Mouse (Mus musculus) adrenal gland, postnatal 36 days (tissue): Measurements from ENCODE around the gene Rack1. TPM values are rescaled to one million over a fixed set of nuclear protein-coding genes. Genes with fewer than 3 reads are reported as not detected.
"Not testable (repeated sequence)": the region's sequence is repeated elsewhere in the genome, so short reads cannot be mapped to it uniquely, and the experiment has no call there.

Experiments
- DNase-seq, 2 experiments: peaks; one replicate each; pipeline ENCODE4 v3.0.0; 2021; ENCODE audit warnings: mixed read lengths in 1 of 2
- long read RNA-seq, 2 experiments: library from polyadenylated mRNA; stranded (forward); transcript quantifications; one replicate each; pipeline ENCODE4 v2.0.0; 2021; ENCODE audit warnings: borderline sequencing depth in 2 of 2
- total RNA-seq, 2 experiments: library from RNA; stranded (reverse); gene quantifications; 2 replicates each; pipeline ENCODE4 v1.2.3; 2021

The Rack1 gene
- total RNA-seq: 100 to 1,000 TPM; 711 to 729 TPM
- long read RNA-seq, experiment 1, transcript Rack1-201 (8 exons, 1,447 nt): major isoform, 270 of 305 reads
- long read RNA-seq, experiment 1, partial matches to known transcripts: 20 of 305 reads
- long read RNA-seq, experiment 1, other reads (novel, unspliced or antisense): 7 of 305 reads
- long read RNA-seq, experiment 2, transcript Rack1-201 (8 exons, 1,447 nt): major isoform, 82 of 93 reads
- long read RNA-seq, experiment 2, partial matches to known transcripts: 7 of 93 reads
- long read RNA-seq, experiment 2, other reads (novel, unspliced or antisense): 0 of 93 reads

GRCm38 (mm10) chr11:48799921-48800701, at the start of gene Rack1:
Gene Rack1 (plus strand): TSS chr11:48800332.
- peak; percentile 91 to 92 for DNase-seq

GRCm38 (mm10) chr11:48750428-48750827, 49.7 kb upstream of the Rack1 start:
- no peak for DNase-seq

- not testable (repeated sequence) for DNase-seq
Observed at GRCm38 (mm10) chr11:48753534-48753933, 46.6 kb upstream of the Rack1 start.

DNA sequence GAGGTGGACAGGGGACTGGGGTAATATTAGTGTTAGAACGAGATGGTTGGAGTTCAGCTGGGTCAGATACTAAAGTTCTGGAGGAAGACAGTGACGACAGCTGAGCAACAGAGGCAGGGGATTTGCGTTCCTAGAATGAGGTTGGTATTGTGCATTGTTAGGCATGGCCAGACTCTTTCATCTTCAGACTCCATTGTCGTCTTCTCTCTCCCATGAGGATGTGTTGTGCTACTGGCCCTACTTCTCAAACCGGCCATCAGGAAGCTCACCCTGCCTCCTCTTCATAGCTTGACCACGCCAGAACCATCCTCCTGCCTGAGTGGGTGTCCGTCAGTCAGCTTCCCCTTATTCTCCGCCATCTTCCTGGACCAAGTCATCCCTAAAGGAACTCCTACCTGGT, 41.1 kb upstream of the Rack1 start:
- no peak for DNase-seq

- DNase-seq: no peak
Observed at GRCm38 (mm10) chr11:48764119-48764518, 36.0 kb upstream of the Rack1 start.

DNA sequence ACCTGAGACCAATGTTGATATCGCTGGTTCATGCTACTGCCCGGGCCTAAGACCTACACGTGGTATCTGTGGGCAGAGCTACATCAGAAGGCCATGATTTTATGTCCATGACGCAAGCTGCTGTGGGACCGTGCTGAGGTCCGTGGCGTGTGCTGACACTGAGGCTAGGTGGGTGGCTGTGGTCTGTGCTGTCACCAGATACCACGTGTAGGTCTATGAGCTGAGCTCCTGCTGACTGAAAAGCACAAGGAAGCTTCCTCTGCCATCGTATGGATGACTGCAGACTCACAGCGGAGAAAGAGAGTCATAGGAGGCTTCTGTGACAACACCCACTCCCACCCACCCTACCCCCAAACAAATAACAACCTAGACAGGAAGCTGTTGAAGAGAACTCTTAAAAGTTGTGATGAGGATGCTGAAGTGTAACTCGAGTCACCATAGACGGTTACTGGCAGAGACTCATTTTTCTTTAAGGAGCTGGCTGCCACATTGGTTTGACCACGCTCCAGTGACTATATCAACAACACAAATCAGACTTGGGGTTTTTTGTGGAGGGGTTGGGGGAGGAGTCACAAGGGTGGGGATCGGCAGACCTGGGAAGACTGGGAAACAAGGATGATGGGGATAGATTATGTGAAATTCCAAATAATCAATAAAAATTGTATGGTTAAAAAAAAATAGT, 32.8 kb upstream of the Rack1 start:
- DNase-seq: no peak

DNA sequence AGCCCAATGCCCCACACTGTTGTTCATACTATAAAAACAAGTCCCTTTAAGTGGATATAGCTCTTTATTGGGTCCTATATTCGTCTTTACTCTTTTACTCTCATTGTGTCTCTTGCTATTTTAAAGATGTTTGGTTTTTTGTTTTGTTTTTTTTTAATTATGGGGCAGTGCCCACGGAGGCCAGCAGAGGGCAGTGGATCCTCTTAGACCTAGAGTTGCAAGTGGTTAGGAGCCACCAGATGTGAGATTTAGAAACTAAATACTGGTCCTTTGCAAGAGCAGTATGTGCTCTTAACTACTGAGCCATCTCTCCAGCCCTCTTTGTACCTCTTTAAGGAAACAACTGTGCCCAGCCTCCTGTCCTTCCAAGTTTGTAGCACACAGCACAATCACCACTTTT, 28.4 kb upstream of the Rack1 start:
- peak in 1 of 2 experiments; percentile 23 for DNase-seq

DNA sequence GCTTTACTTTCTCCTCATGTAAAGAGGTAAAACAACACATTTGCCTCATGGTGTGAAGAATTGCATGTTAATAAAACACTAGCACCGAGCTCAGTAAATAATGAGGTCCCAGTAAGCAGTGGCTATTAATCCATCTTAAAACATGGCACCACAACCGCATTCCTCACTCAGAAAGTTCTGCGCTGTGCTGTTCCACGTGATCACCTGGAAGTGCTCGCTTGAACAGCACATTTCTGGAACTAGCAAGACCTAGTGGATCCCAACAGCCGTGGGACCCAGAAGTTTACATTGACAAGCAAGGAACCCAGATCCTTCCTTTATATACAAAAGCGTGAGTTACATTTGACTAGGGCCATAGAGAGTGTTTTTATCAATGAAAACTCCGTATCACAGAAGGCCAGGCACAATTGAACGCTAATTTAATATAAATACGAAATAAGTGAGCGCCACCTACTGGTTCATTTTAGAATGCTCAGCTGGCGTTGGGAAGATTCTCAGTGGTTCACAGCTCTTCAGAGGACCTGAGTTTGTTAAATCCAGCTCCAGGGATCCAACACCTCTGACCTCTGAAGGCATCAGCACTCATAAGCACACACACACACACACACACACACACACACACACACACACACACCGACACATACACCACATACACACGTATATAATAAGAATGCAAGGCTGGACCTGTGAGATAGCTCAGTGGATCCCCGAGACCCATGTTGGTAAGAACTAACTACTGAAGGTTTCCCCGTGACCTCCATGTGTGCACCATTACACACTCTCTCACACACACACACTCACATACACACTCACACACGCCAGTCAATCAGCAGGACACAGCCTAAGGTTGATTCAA, 25.5 kb upstream of the Rack1 start:
- peak; percentile 29 to 57 for DNase-seq

GRCm38 (mm10) chr11:48775483-48775882, 24.6 kb upstream of the Rack1 start:
- peak; percentile 35 to 52 for DNase-seq

DNA sequence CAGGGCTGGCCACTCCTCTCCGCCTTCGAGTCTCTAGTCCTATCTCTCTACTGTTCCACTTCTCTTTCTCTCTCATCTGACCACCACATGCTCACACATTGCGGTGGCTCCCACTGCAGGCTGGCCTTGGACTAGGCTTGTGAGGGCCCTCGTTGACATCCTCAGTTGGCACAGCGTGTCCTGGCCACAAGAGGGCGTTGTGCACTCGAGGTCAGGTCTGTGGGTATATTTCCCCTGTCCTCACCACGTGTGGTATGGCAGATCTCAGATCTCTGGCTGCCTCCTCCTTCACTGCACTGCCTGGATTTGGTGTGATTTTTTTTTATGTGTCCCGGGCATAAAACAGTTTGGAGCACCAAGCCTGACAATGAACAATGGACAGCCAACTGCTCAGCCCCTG, 23.5 kb upstream of the Rack1 start:
- no peak for DNase-seq

- DNase-seq: no peak
Observed at GRCm38 (mm10) chr11:48777303-48777702, 22.8 kb upstream of the Rack1 start.

- DNase-seq: peak; percentile 30 to 58
Observed at GRCm38 (mm10) chr11:48779450-48779849, 20.7 kb upstream of the Rack1 start.

DNA sequence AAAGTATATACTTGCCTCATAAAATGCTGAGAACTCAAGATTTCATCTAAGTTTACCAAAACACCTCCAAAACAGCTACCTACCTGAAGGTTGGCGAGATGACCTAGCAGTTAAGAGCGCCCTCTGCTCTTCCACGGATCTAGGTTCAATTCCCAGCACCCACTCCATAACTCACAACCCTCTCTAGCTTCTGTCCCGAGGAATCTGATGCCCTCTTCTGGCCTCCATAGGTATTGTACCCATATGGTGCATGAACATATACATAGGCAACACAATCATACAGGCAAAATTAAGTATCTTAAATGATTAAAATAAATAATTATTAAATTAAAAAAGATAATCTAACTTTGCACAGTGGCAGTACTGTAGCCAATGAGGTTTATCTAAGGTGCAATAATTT, 17.9 kb upstream of the Rack1 start:
- no peak for DNase-seq

- peak; percentile 12 to 43 for DNase-seq
Observed at GRCm38 (mm10) chr11:48787455-48788211, 12.5 kb upstream of the Rack1 start.

DNA sequence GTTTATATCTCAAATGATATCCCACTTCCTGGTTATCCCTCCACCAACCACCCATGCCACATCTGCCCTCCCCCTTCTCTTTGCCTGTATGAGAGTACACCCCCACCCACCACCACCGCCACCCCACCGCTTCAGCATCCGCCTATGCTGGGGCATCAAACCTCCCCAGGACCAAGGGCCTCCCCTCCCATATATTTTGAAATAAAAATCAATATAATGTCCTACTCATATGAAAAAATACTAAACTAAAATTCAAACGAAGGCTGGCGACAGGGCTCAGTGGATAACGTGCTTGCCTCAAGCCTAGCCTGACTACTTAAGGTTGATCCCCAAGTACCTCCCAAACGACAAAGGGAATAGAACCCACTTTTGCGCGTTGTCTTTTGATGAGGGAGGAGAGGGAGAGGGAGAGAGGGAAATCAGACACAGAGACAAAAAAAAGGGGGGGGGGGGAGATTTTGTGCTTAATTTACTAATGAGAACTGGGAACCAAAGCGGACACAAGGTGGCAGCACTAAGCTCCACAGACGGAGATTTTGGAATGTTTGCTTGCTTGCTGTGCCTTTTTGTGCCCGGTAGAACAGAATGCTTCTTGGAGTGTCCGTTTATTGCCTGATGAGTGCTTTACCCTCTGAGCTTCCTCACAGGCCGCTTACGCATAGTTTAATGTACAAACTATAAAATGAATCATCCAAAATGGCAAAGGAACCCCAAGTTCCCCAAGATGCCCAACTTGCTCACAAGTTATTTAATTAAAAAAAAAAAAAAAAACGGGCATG, 11.6 kb upstream of the Rack1 start:
- DNase-seq: peak; percentile 73 to 82

DNA sequence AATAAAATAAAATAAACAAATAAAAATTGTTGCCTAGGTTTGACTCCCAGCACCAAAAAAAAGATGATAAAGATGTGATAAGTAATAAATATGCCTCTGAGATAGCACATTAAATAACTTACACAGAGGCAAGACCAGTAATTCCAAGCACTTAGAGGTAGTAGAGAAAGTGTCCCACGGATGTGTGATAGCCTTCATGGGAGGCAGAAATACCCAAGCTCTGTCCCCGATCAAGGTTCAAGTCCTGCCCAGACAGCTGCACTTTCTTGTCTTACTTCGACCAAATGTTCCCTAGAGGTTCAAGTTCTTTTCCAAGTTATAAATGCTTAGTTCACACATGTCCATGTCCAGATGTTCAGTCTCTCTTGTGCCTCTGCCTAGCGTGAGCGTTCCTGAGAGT, 10.9 kb upstream of the Rack1 start:
- no peak for DNase-seq

DNA sequence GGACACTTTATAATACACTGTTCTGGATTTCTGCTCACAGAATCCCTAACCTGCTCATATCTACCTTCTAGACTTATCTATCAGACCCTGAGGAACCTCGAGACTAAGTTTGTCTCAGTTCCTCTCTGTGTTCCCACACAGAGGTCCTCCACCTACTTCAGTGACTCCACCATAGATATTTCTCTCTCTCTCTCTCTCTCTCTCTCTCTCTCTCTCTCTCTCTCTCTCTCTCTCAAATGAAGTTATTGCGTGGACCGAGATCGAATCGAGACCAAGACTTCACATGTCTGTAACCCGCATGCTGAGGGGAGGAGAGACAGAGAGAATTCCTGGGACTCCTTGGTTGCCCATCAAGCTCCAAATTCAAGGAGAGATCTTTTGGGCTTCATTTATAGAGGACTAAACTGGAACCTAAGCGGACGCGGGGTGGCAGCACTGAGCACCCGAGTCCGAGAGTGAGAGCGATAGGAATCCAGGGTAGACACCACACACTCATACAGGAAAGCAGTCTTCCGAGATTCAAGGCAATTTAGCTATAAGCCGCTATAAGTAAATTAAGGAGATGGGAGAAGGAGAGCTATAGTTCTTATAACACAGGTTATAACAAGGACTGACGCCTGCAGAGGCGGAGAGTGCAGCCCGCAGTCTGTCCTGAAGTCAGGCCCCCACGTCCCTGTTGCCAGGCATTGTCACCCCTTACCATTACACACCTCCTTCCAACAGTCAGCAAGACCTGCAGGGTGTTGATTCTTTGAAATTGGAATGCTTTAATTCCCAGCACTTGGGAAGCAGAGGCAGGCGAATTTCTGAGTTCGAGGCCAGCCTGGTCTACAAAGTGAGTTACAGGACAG, 9.9 kb upstream of the Rack1 start:
- DNase-seq: peak; percentile 89 to 93

GRCm38 (mm10) chr11:48790946-48791345, 9.2 kb upstream of the Rack1 start:
- no peak for DNase-seq

GRCm38 (mm10) chr11:48791894-48792293, 8.2 kb upstream of the Rack1 start:
- not testable (repeated sequence) for DNase-seq
